Mouse (Mus musculus) stomach, postnatal 0 days (tissue): ENCODE results near the gene Ssbp2.

Experiments
- CTCF ChIP-seq: IDR thresholded peaks from 2 replicates; pipeline ENCODE4 v1.5.1; 2016; ENCODE audit warnings: antibody characterized with exemption, low read depth, mild to moderate bottlenecking, moderate library complexity
- EP300 ChIP-seq: optimal IDR thresholded peaks from 2 replicates; pipeline ENCODE3; 2016; ENCODE audit warnings: antibody characterized with exemption

GRCm38 (mm10) chr13:91611909-91612308 is 151.8 kb downstream of the Ssbp2 start:
- TF ChIP-seq CTCF = no peak
- no peak for TF ChIP-seq EP300
